Mouse (Mus musculus) olfactory bulb, adult 2 months (tissue): ENCODE measurements around the gene Pgm5.

ENCODE experiments used
- CTCF ChIP-seq: fragments of 200-500 bp; IDR thresholded peaks from 2 replicates; pipeline ENCODE4 v1.5.1; 2012; ENCODE audit warnings: low read depth, mild to moderate bottlenecking, low read length, moderate library complexity; ENCODE audit not compliant: insufficient read depth
- POLR2A ChIP-seq: fragments of 200-500 bp; IDR thresholded peaks from 2 replicates; pipeline ENCODE4 v1.6.1; 2012; ENCODE audit warnings: mild to moderate bottlenecking, low read depth, low read length, moderate library complexity; ENCODE audit not compliant: insufficient read depth

DNA sequence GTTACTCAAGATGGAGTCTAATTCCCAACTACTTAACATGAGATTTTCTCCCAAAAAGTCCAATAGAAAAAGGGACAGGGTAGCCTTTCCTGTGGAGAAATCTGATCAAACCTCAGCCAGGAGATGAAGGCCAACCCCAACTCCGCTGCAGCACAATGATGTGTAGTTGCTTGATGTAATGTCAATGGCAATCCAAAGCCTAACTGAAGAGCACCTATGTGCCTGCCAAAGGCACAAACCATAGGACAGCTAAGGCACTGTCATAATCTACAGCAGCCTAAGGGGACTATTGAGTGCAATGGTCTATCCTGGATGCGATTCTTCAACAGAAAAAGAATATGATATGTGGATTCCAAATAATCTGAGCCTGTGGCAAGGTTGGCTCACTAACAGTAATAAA lies 41.2 kb upstream of the Pgm5 start:
- TF ChIP-seq CTCF = no peak
- no peak for TF ChIP-seq POLR2A
